Mouse (Mus musculus) megakaryocyte, adult 5-6 weeks (primary cell): ENCODE measurements around the gene Itgbl1. TPM values are rescaled to one million over a fixed set of nuclear protein-coding genes. Genes with fewer than 3 reads are reported as not detected.

ENCODE experiments used
- ATAC-seq: 2 replicates; pipeline ENCODE4 v1.8.0; 2016; ENCODE audit warnings: mild to moderate bottlenecking, inconsistent platforms; ENCODE audit not compliant: poor library complexity, severe bottlenecking
- total RNA-seq, 2 experiments: library from RNA; stranded (forward) in 1 of 2; stranded (reverse) in 1 of 2; fragments of 153-499, 151-499 nt in 1 of 2; fragments of 221-1000, 200-1000 nt in 1 of 2; gene quantifications; 2 replicates each; pipeline versions ENCODE4 v1.2.3 to v1.2.4; 2015 to 2017

Gene Itgbl1
- total RNA-seq, 2 experiments from 2014 or later, result not detected

DNA sequence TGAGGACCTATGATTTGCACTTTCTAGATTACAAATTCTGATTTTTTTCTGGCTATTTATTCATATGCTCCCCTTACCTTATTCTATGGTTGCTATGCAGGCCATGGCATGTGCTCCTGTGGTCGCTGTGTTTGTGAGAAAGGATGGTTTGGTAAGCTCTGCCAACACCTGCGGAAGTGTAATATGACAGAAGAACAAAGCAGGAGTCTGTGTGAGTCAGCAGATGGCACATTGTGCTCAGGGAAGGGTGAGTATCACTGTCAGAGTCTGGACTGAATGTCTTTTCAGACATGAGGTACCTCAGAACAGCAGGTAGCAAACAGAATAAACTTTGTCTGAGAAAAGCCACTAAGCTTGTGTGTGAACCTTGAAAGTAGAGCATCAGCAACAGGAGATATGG is 306.8 kb downstream of the Itgbl1 start:
- ATAC-seq, result no peak

DNA sequence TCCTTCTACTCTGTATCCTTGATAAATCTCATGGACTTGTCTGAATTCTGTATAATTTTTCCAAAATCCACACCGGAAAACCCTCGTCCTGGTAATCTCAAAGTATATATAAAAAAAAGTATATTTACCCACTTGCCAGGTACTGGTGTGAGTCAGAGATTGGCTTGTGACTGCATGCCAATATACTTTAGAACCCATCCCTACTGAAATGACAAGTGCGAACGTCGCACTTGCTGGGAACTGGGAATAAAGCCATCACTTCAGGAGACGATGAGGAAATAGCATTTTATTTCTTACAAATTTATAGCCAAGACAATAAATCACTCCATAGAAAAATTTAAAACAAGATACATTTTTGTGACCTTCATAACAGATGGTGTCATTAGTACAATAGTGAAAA is 308.2 kb downstream of the Itgbl1 start:
- ATAC-seq, result no peak

DNA sequence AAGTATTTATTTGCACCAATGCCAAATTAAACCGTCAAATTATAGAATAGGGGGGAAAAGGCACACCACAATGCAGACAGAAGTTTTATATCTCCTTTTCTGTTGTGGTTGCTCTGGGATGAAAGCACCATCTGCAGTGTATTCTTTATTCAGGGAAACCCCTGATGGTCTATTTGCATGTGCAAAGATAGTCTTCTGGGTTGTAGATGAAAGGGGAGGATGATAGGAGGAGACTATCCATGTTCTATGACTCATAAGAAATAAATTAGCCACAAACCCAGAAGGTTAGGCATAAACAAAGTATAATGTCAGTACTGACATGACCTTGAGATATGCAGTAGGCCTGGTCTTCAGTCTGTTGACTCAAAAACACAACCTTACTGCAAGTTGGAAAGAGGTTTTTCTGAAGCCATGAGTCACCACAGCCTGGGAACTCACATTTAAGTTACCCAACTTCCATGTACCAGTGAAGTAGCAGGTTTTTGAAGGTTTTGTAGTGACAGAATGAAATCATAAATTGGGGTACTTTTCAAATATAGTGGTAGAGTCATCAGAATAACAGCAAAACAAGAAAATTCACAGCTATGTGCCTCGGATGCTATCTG is 330.9 kb downstream of the Itgbl1 start:
- ATAC-seq, result no peak

Other genes with a start within 250 kb of the Itgbl1 start
- gene Nalcn, start 32.8 kb upstream of the Itgbl1 start, total RNA-seq (2015), result not detected in 2 replicates
- not detected in 2 replicates for gene Nalcn, start 32.8 kb upstream of the Itgbl1 start, total RNA-seq (2017)